Mouse (Mus musculus): ENCODE data around the gene Gcnt4.

Gcnt4 gene

GRCm38 (mm10) chr13:96945748-96946147 lies 21.3 kb downstream of the Gcnt4 start:
- no peak for DNase-seq (ENCODE audit: low read depth in 2 of 2, low spot score in 2 of 2)

DNA sequence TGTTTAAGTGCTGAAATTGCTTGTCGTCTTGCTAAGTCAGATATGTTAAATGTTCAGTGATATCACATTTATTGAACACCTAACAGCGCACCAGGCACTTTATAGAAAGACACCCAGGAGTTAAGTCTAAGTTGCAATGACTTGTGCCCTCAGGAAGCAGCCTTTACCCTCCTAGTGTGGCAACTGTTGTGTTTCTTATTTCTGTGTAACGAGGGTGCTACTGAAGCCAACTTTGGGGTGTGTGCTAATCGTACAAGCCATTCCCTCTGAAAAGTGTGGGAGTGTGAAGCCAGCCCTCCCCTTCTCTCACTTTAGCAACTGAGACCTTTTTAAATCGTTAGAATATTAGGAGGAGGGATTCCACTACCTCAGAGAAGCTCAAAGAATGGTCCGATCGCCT lies 23.2 kb downstream of the Gcnt4 start:
- no peak for DNase-seq (ENCODE audit: low read depth in 2 of 2, low spot score in 2 of 2)

DNA sequence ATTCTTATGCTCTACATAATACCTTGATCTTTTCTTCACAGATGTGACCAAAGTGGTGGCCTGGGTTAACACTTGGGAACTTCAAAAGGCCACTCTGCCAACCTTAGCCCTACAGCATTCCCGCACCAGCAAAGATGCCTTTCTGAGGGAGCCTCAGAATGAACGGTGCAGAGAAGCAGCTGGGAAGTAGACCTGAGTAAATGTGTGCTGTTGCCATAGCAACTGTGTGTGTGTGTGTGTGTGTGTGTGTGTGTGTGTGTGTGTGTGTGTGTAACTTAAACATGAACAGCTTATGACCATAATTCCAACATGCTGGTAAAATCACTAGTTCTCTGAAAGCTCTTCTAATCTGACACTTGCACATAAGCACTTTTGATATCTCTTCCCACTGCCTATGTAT lies 27.4 kb downstream of the Gcnt4 start:
- no peak for DNase-seq (ENCODE audit: low read depth in 2 of 2, low spot score in 2 of 2)

- peak; percentile 71 to 84 for DNase-seq (ENCODE audit: low read depth in 2 of 2, low spot score in 2 of 2)
These were observed 32.0 kb downstream of the Gcnt4 start for GRCm38 (mm10) chr13:96956466-96956865.

DNA sequence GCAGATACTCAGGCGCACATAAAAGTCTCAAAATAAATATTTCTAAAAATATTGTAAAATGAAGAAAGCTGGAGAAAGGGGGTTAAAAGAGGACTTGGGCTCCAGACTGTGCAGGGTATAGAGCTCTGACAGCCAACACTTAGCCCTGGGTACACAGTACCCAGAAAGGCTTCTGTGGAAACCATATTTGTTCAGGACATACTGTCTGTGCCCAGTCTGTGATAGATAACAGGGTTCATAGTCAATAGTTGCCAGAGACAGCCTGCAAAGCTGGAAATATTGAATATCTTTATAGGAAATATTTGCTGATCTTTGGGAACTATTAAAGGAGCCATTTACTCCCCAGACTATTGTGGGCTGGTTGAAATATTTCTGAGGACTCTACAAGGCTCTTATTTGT lies 35.5 kb downstream of the Gcnt4 start:
- DNase-seq (ENCODE audit: low read depth in 2 of 2, low spot score in 2 of 2): no peak

DNA sequence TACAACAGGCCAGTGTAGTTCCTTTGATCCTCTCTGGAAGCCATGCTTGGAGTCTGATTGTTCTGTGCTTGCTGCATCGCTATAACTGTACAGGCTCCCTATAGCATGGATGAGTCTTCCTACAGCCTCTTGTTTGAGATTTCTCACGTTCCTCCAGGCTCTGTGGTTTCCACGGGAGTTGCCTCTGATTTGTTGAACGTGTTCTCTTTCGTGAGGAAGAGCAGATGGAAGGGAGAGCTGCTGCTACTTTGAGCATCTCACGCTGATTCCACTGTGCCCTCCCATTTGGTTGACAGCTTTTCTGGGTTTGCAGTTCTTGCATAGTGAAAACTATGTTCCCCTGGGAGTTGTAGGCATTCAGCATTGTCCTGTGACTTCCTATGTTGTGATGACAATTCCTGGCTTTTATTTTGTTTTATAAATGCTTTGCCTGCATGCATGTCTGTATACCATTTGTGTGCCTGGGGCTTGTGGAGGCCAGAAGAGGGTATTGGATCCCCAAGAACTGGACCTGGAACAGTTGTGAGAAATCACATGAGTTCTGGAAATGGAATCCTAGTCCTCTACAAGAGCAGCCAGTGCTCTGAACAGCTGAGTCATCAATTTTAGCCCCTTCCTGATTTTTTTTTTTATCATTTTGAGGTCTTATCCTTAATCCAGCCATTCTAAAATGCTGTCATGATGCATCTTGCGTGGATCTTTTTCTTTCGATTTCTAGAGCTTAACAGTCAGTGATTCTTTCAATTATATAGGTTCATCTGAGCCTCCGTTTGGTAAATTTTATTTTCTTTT lies 37.1 kb downstream of the Gcnt4 start:
- DNase-seq (ENCODE audit: low read depth in 2 of 2, low spot score in 2 of 2): no peak

GRCm38 (mm10) chr13:96962801-96963200 lies 38.3 kb downstream of the Gcnt4 start:
- DNase-seq (ENCODE audit: low read depth in 2 of 2, low spot score in 2 of 2): no peak

GRCm38 (mm10) chr13:96964981-96965380 lies 40.5 kb downstream of the Gcnt4 start:
- DNase-seq (ENCODE audit: low read depth in 2 of 2, low spot score in 2 of 2): peak in 1 of 2 experiments; percentile 19

DNA sequence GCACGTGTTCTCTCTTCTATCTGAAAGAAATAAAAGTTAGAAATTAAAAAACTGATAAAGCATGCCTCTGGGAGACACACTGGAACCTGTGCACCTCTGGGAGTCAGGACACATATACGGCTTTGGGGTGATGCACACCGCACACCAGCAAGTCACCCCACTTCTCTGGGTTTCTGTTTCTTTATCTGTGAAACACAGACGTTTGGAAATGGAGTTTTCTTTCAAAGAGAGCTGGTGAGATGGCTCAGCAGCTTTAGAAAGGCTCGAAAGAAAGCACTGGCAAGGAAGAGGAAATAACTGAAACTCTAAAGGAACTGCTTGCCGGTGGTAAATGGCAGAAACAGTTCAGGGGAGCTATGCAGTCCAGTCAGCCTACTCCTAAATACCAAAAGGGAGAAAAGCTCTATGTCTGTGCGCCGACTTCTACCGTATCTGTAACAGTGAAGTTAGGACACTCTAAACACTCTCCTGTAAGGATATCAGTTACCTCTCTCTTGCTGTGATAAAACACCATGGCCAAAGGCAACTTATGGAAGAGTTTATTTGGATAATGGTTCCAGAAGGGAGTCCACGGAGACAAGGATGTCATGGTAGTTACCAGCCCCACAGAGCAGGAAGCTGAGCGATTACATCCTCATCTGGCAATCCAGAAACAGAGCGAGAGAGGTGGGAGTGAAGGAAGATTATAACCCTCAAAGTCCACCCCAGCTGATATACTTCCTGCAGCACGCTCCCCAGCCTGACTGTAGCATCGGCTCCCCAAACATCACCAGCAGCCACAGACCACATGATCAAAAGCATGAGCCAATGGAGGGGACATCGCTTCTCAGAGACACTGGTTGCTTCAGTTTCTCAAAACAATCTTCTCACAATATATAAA lies 42.0 kb downstream of the Gcnt4 start:
- DNase-seq (ENCODE audit: low read depth in 2 of 2, low spot score in 2 of 2): no peak

DNA sequence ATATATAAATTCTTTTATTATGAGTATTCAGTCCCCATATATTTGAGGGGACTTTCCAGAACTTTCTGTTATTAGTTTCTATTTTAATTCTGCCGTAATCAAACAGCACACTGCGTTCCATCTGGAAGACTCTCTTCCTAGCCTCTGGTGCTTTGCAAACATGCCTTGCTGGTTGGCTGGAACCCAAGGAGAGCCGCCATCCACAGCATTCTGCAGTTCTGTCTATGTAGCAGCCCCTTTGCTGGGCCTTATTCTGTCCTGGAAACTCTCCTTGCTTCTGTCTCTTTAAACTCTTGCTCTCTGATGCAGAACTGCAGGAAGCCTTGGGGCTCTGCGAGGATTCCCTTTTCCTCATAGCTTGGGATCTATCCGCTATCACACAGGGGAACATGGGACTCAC lies 42.6 kb downstream of the Gcnt4 start:
- DNase-seq (ENCODE audit: low read depth in 2 of 2, low spot score in 2 of 2): no peak

- no peak for DNase-seq (ENCODE audit: low read depth in 2 of 2, low spot score in 2 of 2)
These were observed 43.3 kb downstream of the Gcnt4 start for GRCm38 (mm10) chr13:96967822-96968221.

DNA sequence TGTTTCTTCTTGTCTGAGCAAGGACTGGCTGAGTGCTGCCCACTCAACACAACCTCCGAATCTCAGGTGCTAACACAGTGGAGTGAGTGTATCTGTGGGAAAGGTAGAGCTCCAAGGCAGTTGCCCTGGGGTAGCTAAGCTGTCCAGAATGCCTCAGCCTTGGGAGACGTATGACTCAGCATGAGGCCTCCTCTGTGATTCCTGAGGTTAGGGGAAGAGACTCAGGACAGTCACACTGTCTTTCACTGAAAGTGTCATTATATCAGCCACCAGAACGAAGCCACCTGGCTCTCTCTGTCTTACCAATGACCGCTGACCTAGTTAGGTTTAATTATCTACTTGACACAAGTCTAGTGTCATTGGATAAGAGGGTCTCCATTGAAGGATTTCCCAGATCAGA lies 46.6 kb downstream of the Gcnt4 start:
- no peak for DNase-seq (ENCODE audit: low read depth in 2 of 2, low spot score in 2 of 2)

DNA sequence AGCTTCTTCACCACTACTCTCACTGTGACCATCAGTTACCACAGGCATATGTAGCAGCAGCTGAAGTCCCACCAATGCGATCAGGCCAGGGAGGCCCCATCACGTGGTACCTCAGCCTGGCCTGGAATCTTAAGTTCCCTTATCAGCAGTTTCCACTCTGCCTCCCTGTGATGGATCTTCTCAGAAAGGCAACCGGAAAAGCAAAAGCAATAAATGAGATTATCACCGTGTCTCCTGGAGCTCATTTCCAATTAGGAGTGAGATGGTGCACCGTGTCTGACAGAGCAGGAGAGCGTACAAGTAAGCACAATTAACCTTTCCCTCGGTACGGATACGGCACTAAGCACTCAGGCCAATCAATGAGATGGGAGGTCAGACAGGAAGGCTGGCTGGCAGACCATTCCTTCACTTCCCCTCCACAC lies 47.4 kb downstream of the Gcnt4 start:
- no peak for DNase-seq (ENCODE audit: low read depth in 2 of 2, low spot score in 2 of 2)

DNA sequence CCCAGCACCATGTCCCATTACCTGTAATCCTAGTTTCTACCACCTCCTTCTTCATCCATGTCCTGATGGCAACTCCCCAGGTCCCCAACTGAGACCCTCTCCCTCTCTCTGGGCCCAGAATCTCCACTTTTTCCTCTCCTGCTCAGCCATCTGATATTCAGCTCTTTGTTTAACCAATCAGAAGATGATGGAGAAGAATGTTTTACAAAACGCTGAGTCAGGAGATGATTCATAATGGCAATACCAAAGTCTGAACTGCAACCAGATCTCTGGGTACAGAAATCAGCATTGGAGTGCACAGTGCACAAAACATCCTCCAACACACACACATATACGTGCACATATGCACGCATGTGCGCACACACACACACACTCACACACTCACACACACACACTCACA lies 48.8 kb downstream of the Gcnt4 start:
- no peak for DNase-seq (ENCODE audit: low read depth in 2 of 2, low spot score in 2 of 2)

GRCm38 (mm10) chr13:96976986-96977595 lies 52.6 kb downstream of the Gcnt4 start:
- no peak for DNase-seq (ENCODE audit: low read depth in 2 of 2, low spot score in 2 of 2)

DNA sequence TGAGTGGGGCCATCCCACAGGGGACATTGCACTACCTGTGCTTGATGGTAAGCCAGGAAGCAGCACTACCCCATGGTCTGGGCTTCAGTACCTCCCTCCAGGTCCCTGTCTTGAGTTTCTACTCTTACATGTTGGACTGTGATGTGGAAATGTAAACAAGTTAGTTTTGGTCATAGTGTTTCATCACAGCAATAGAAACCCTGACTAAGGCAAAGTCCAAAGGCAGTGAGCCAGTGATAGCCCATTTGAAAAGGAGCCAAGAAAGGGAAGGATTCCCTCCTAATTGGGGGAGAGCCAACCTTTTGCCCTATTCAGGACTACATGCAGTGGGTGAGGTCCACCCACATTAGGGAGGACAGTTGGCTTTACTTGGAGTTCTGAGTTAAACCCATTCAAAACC lies 56.1 kb downstream of the Gcnt4 start:
- no peak for DNase-seq (ENCODE audit: low read depth in 2 of 2, low spot score in 2 of 2)

- DNase-seq (ENCODE audit: low read depth in 2 of 2, low spot score in 2 of 2): peak in 1 of 2 experiments; percentile 28
These were observed 59.0 kb downstream of the Gcnt4 start for GRCm38 (mm10) chr13:96983251-96984126.

- no peak for DNase-seq (ENCODE audit: low read depth in 2 of 2, low spot score in 2 of 2)
These were observed 60.2 kb downstream of the Gcnt4 start for GRCm38 (mm10) chr13:96984688-96985087.

GRCm38 (mm10) chr13:96985599-96986275 lies 61.2 kb downstream of the Gcnt4 start:
- DNase-seq (ENCODE audit: low read depth in 2 of 2, low spot score in 2 of 2): no peak

- DNase-seq (ENCODE audit: low read depth in 2 of 2, low spot score in 2 of 2): no peak
These were observed 64.6 kb downstream of the Gcnt4 start for GRCm38 (mm10) chr13:96989129-96989528.

Data from CD8-positive naive resting alpha-beta T cell, adult 2 months (primary cell).